Mouse (Mus musculus) liver, adult (tissue): ENCODE data around the gene Klhl35.

Source experiments
- GATA4 ChIP-seq: IDR thresholded peaks from 2 replicates; pipeline ENCODE4 v1.6.1; 2014; ENCODE audit warnings: mild to moderate bottlenecking, low read length; ENCODE audit not compliant: insufficient replicate concordance

Klhl35 gene

GRCm38 (mm10) chr7:99465811-99466210 is at the start of gene Klhl35:
Gene Klhl35 (plus strand): TSS chr7:99466004.
- TF ChIP-seq GATA4, result no peak

- no peak for TF ChIP-seq GATA4
Measured at GRCm38 (mm10) chr7:99419311-99419710, 46.5 kb upstream of the Klhl35 start.

DNA sequence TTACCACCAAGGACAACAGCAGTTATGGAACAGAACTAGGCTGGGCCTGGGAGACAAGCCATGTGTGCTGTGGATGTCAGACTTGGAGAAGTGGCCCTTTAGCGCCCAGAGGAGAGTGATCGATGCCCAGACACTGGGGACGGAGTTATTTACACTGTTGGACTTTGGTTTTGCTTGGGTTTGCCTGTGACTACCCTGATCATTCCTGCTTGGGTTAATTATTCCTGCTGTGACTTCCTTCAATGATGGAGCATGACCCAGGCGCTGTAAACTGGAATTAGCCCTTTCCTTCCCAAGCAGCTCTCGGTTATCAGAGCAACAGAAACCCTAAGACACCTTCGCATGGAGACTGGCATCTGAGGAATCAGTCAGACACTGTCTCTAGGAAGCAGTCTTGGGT is 44.8 kb upstream of the Klhl35 start:
- TF ChIP-seq GATA4, result no peak

DNA sequence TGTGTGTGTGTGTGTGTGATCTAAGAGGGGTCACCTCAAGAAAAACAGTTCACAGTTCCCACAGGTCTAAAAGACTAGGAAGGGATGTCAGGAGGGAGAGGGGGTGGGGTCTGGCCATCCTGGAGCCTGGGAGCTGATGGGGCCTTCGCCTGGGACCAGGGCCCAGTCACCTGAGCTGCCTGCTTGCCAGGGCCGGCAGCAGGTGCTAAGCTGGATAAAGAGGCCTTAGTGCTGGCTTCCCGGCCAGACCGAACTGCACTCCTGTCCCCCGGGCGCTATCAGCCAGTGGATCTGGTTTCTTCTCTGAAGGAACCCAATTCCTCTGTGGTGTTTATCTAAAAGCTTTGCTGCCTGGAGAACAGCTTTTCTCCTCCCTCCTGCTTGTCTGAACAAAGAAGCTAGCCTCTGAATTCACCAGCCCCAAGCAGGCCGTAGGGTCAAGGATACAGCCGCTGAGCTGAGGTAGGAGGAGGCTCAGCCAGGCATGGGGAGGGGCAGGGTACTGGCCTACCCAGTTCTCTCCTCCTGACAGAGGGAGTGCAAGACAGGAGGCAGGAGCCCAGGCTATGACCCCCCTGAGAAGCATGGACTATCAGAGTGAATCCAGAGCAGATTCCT is 41.2 kb upstream of the Klhl35 start:
- no peak for TF ChIP-seq GATA4

- TF ChIP-seq GATA4, result no peak
Measured at GRCm38 (mm10) chr7:99425706-99426105, 40.1 kb upstream of the Klhl35 start.

- no peak for TF ChIP-seq GATA4
Measured at GRCm38 (mm10) chr7:99427031-99427430, 38.8 kb upstream of the Klhl35 start.

DNA sequence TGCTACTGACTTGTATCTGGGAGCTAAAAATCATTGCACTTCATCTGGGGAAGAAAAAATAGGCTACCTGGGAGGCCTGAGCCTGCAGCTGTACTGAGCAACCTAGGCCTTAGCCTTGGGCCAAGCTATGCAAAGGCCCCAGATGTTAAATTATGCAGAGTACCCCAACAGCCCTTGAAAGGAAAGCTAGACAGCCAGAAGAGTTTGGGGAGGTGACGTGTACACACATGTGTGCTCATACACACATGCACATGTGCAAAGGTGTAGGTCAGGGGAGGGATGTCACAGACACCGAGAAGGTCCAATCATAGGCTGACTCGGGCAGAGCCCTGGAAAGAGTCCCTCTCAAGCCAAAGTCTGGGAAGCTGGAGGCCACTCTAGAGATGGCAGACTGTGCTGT is 37.8 kb upstream of the Klhl35 start:
- TF ChIP-seq GATA4, result no peak

- TF ChIP-seq GATA4, result no peak
Measured at GRCm38 (mm10) chr7:99428836-99429235, 37.0 kb upstream of the Klhl35 start.

DNA sequence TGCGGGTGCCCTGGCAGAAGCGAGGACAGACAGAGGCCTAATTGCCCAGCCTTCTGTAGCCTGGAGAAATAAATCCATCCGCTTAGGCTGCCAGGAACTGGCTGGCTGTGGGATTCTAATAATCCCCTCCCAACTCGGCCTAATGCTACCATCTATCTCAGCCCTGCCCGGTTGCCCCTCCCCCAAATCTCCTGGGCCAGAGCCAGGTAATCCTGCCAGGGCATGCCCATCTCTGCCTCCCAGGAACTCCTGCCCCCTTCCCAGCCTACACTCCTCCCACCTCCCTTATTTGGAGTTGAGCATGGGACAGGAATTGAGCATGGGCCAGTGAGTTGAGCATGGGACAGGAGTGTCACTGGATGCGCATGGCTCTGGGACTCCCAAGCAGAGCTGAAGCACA is 36.0 kb upstream of the Klhl35 start:
- TF ChIP-seq GATA4, result no peak

DNA sequence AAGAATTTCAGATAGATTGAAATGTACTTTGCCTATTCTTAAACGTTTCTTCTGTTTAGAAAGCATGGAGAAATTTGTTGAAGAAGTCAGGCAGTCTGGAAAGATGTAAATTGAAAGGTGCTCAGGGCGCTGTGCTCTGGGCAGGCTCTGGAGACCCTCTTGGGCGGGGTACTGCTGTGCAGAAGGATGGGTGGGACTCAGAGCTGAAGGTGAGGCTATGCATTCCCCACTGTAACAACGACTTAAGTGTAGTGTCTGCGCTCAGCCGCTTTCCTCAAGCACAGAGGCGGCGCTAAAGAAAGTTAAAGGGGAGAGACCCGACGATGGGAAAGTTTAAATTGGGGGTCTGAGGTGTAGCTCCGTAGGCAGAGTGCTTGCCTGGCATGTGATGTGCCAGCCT is 35.6 kb upstream of the Klhl35 start:
- TF ChIP-seq GATA4, result no peak

GRCm38 (mm10) chr7:99432248-99432647 is 33.6 kb upstream of the Klhl35 start:
- TF ChIP-seq GATA4, result no peak

DNA sequence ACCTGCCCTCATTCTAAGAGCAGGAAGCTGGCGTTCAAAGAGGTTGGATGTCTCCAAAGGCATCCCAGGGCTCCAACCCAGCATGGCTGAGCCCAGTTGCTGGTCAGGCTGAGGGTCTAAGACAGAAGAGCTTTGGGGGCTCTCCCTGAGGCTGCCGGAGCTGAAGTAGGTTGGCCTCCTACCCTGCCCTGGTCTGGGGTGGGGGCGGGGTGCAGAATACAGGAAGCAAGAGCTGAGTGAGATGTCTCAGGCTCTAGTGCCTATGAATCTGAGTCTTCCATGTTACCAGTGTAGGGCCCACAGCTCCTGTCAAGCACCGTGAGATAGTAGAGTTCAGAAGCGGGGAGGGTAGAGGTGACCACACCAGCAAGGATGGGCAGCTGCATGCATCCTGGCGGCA is 32.9 kb upstream of the Klhl35 start:
- TF ChIP-seq GATA4, result no peak

GRCm38 (mm10) chr7:99434672-99435250 is 31.0 kb upstream of the Klhl35 start:
- no peak for TF ChIP-seq GATA4

DNA sequence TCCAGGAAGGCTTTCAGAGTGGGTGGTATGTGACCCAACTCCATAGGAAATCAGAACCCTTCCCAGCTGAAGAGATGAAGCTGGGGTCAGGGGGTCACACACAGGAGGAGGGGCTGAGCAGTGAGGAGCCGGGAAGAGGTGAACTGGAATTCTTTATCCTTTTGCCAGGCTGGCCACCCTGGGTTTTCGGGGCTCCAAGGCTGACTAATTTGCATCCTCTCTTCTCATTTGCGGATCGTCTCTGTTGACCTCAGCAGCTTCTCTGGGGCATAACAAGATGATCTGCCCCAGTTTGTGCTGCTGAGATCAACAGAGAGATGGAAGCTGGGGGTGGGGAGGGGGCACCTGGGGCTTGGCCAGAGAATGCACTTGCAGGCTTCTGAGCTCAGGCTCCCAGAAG is 29.3 kb upstream of the Klhl35 start:
- no peak for TF ChIP-seq GATA4

GRCm38 (mm10) chr7:99438881-99439280 is 26.9 kb upstream of the Klhl35 start:
- TF ChIP-seq GATA4, result no peak

GRCm38 (mm10) chr7:99441534-99442072 is 24.2 kb upstream of the Klhl35 start:
- TF ChIP-seq GATA4, result no peak

GRCm38 (mm10) chr7:99443164-99443563 is 22.6 kb upstream of the Klhl35 start:
- no peak for TF ChIP-seq GATA4
